Mouse (Mus musculus) leukemia stem cell, adult 10-12 weeks (primary cell): ENCODE results near the gene 2900092C05Rik. TPM values are rescaled to one million over a fixed set of nuclear protein-coding genes. Genes with fewer than 3 reads are reported as not detected.

Source experiments
- polyA plus RNA-seq: library from polyadenylated mRNA; stranded (reverse); fragments of >175 nt; gene quantifications from 2 replicates; pipeline ENCODE4 v1.2.3, GENCODE M21; 2012; ENCODE audit warnings: low replicate concordance

Gene 2900092C05Rik
- not detected in 2 replicates for polyA plus RNA-seq

DNA sequence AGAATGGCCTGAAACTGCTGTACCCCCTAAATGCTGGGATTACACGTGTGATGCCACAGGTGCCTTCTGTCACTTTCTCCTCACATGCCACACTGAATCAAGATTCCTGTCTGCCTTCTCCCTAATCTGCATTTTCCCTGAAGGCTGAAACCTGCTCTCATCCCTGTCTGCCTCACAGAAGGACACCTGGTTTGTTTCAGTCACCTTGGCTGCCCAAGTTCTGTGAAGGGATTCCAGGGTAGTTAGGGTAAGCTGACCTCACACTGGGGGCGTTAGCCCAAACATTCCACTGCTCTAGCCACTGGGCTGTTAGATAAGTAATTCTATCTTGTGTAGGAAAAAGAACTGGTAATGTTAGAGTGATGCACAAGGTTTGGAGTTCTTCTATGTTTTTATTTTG, at the start of gene 2900092C05Rik:
2900092C05Rik (plus strand) TSS at position 301 of the 400 bp plus-strand sequence.

DNA sequence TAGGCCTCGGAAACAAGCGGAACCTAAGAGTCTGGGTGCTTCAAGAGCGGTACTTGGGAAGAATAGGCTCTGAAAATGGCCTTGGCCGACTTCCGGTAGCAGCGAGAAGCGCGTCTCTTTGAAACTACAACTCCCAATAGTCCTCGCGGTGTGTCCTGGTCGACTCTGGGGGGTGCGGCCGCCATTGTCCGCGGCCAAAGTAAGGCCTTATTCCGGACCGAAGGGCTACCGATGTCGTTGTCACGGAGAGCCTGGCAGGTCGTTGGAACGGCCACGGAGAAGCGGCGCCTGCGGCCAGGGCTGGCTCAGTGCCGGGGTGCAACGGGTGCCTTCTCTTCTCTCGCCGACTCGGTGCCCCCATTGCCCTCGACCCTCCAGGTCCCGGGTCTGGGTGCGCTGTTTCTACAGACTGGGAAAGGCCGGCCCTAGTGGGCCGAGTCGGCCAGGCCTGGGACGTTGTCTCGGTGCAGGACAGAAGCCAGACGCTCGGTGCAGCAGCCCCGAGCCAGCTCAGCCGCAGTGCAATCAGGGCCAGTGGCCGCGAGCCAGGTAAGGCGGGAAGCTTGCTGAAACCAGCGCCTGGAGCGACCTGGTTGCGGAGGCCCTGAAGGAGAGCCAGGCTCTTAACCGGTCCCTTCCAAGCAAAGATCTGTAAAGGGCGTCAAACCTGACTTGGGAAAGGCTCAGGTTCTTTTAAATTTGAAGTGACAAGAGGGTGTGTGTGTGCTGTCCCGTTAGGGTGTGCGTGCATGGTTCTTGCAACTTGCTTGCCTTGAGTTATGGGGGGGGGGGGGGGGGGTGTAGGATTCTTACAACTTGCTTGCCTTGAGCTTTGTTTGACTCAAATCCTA, 33.9 kb upstream of the 2900092C05Rik start, which contains the start of gene Zfp606:
Zfp606 (plus strand) TSS at position 136 of the 851 bp plus-strand sequence.

Other genes with a start within 250 kb of the 2900092C05Rik start
- gene Vmn1r81, start 244.2 kb upstream of the 2900092C05Rik start, polyA plus RNA-seq: 0.07 TPM in 1 of 2 replicates, not detected in the other
- gene Vmn1r82, start 212.1 kb upstream of the 2900092C05Rik start, polyA plus RNA-seq: 0.05 TPM in 1 of 2 replicates, not detected in the other
- not detected in 2 replicates for gene Vmn1r83, start 183.0 kb upstream of the 2900092C05Rik start, polyA plus RNA-seq
- not detected in 2 replicates for gene Vmn1r84, start 143.2 kb upstream of the 2900092C05Rik start, polyA plus RNA-seq
- 0.07 TPM in 1 of 2 replicates, not detected in the other for gene Zfp551, start 89.8 kb upstream of the 2900092C05Rik start, polyA plus RNA-seq
- gene Zfp606, start 34.2 kb upstream of the 2900092C05Rik start, polyA plus RNA-seq: 1.6 and 1.7 TPM in 2 replicates
- gene Vmn2r53, start 96.3 kb downstream of the 2900092C05Rik start, polyA plus RNA-seq: not detected in 2 replicates
- gene Vmn2r54, start 127.8 kb downstream of the 2900092C05Rik start, polyA plus RNA-seq: not detected in 2 replicates
- not detected in 2 replicates for gene Vmn2r55, start 172.5 kb downstream of the 2900092C05Rik start, polyA plus RNA-seq
- gene Vmn2r56, start 222.5 kb downstream of the 2900092C05Rik start, polyA plus RNA-seq: not detected in 2 replicates